Mouse (Mus musculus): ENCODE measurements at regions not wholly inside any gene's neighbourhood (a gene's known extent, or its start where the extent isn't known, plus 50 kb on each side); places are given as distances from the start of the nearest gene placed in this dataset.
"Not testable (repeated sequence)": the region's sequence is repeated elsewhere in the genome, so short reads cannot be mapped to it uniquely, and the experiment has no call there.

DNA sequence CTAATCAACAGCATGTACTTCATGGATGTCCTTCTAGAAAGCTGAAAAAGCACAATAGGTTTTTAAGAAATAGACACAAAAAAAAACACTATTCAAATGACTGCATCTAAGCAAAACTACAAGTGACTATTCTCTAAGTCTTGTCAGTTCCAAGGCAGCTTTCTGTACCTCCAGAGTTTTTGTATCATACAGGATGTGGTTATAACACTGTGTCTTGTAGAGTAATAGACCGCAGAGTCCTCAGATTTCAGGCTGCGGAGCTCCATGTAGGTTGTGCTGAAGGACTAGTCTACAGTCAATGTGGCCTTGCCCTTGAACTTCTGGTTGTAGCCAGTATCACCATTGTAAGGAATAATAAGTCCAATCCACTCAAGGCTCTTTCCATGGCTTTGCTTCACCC lies 1137.7 kb upstream of the Zfp386 start:
- DNase-seq (ENCODE audit: low read depth, low spot score), result not testable (repeated sequence)

GRCm38 (mm10) chr12:114914406-114914805 lies 1133.1 kb upstream of the Zfp386 start:
- not testable (repeated sequence) for DNase-seq (ENCODE audit: low read depth, low spot score)

GRCm38 (mm10) chr12:114927691-114928090 lies 1119.8 kb upstream of the Zfp386 start:
- DNase-seq (ENCODE audit: low read depth, low spot score), result no peak

DNA sequence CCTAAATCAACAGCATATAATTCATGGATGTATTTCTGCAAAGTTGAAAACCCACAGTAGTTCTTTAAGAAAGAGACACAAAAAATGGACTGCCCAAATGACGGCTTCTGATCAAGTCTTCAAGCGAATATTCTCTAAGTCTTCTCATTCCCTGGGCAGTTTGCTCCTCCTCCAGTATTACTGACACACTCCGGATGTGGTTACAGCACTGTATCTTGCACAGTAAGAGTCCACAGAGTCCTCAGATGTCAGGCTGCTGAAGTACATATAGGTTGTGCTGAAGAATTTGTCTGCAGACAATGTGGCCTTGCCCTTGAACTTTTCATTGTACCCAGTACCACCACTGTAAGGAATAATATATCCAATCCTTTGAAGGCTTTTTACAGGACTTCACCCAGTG lies 1115.4 kb upstream of the Zfp386 start:
- no peak for DNase-seq (ENCODE audit: low read depth, low spot score)

GRCm38 (mm10) chr12:114932669-114933068 lies 1114.9 kb upstream of the Zfp386 start:
- no peak for DNase-seq (ENCODE audit: low read depth, low spot score)

- DNase-seq (ENCODE audit: low read depth, low spot score), result not testable (repeated sequence)
These were observed 1110.7 kb upstream of the Zfp386 start for GRCm38 (mm10) chr12:114936865-114937264.

DNA sequence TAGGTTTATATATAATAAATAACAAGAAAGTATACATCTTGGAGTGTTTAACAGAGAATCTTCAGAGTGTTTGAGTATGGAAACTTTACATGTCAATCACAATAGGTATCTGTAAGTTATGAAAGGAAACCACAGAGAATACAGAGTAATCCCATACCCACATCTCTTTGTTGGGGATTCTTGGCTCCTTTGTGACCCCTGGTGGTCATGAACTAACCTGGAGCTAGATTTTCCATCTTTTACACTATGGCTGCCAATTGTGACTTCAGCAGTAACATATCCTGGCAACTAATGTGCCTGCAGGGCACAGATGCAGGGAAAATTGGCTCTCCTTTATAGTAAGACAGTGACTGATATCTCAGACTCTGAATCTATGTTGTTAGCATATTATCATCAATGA lies 1107.9 kb upstream of the Zfp386 start:
- DNase-seq (ENCODE audit: low read depth, low spot score), result no peak

- no peak for DNase-seq (ENCODE audit: low read depth, low spot score)
These were observed 1085.4 kb upstream of the Zfp386 start for GRCm38 (mm10) chr12:114962105-114962504.

- not testable (repeated sequence) for DNase-seq (ENCODE audit: low read depth, low spot score)
These were observed 1083.3 kb upstream of the Zfp386 start for GRCm38 (mm10) chr12:114964251-114964650.

GRCm38 (mm10) chr12:114981476-114982136 lies 1065.9 kb upstream of the Zfp386 start:
- no peak for DNase-seq (ENCODE audit: low read depth, low spot score)

GRCm38 (mm10) chr12:114990916-114991315 lies 1056.6 kb upstream of the Zfp386 start:
- no peak for DNase-seq (ENCODE audit: low read depth, low spot score)

GRCm38 (mm10) chr12:114996817-114997216 lies 1050.7 kb upstream of the Zfp386 start:
- DNase-seq (ENCODE audit: low read depth, low spot score), result no peak

DNA sequence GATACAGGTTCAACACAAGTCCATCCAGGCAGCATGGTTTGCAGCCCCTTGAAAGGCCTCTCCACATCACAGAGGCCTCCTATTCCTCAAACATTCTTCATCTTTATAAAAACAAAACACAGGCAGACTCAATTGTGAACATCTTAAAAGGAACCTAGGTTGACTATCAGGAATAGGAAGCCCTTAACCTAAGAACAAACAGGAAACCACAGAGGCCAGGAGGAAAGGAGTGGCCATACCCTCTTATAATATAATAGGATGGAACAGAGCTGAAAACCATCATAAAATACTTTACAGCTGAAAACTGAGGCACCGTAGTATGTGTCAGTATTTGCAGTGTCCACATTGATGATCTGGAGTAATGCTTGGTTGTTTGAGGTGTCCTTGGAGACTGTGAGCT lies 1044.4 kb upstream of the Zfp386 start:
- no peak for DNase-seq (ENCODE audit: low read depth, low spot score)

DNA sequence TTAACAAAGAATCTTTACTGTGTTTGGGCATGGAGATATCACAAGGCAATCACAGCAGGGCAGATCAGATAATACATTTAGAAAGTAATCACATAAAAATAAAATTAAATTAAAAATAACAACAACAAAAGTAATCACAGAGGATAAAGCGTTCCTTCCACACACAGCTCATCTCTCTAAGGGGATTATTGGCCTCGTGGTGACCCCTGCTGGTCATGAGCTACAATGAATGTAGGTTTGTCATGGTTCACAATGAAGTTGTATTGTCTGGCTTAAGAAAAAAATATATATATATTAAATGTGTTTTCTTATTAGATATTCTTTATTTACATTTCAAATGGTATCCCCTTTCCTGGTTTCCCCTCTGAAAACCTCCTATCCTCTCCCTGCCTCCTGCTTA lies 1039.1 kb upstream of the Zfp386 start:
- no peak for DNase-seq (ENCODE audit: low read depth, low spot score)

GRCm38 (mm10) chr12:115012751-115013150 lies 1034.8 kb upstream of the Zfp386 start:
- no peak for DNase-seq (ENCODE audit: low read depth, low spot score)

DNA sequence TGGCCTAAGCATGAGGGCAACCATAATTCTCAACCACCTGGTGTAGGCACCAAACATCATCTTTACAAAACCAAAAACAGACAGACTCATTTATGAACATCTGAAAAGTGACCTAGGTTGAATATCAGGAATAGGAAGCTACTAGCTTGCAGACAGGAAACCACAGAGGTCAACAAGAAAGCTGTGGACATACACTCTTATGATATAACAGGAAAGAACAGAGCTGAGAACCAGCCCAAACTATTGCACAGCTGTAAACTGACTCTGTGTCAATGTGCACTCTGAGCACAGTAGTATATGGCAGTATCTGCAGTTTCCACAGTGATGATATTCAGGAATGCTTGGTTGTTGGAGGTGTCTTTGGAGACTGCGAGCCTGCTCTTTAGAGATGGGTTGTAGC lies 1023.8 kb upstream of the Zfp386 start:
- DNase-seq (ENCODE audit: low read depth, low spot score), result no peak

- DNase-seq (ENCODE audit: low read depth, low spot score), result no peak
These were observed 1012.9 kb upstream of the Zfp386 start for GRCm38 (mm10) chr12:115034438-115035129.

- no peak for DNase-seq (ENCODE audit: low read depth, low spot score)
These were observed 992.4 kb upstream of the Zfp386 start for GRCm38 (mm10) chr12:115055080-115055479.

GRCm38 (mm10) chr12:115059954-115060353 lies 987.6 kb upstream of the Zfp386 start:
- DNase-seq (ENCODE audit: low read depth, low spot score), result not testable (repeated sequence)

GRCm38 (mm10) chr12:115067251-115067650 lies 980.3 kb upstream of the Zfp386 start:
- no peak for DNase-seq (ENCODE audit: low read depth, low spot score)

DNA sequence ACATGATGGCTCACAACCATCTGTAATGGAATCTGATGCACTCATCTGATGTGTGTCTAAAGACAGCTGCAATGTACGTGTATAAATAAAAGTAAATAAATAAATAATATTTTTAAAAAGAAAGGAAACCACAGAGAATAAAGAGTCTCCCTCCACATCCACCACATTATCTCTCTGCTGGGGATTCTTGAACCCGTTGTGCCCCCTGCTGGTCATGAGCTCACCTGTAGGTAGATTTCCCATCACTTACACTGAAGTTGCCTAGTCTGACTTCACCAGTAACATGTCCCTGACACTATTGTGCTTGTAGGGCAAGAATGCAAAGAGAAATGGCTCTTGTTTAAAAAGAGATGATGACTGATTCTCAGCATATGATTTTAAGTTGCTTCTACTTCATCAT lies 956.1 kb upstream of the Zfp386 start:
- not testable (repeated sequence) for DNase-seq (ENCODE audit: low read depth, low spot score)

GRCm38 (mm10) chr12:115109742-115110141 lies 937.8 kb upstream of the Zfp386 start:
- no peak for DNase-seq (ENCODE audit: low read depth, low spot score)

- DNase-seq (ENCODE audit: low read depth, low spot score), result not testable (repeated sequence)
These were observed 928.2 kb upstream of the Zfp386 start for GRCm38 (mm10) chr12:115119134-115119826.
